Mouse (Mus musculus) T-helper 2 cell (primary cell): ENCODE data around the gene Mga.

Experiments used
- in situ Hi-C: fragments of 300-600 bp; cut with MboI, MseI; formaldehyde crosslinking; loops from one replicate; pipeline ENCODE4 v1.15.1; 2025; ENCODE audit warnings: high pct_unique_total_duplicates

The Mga gene

DNA sequence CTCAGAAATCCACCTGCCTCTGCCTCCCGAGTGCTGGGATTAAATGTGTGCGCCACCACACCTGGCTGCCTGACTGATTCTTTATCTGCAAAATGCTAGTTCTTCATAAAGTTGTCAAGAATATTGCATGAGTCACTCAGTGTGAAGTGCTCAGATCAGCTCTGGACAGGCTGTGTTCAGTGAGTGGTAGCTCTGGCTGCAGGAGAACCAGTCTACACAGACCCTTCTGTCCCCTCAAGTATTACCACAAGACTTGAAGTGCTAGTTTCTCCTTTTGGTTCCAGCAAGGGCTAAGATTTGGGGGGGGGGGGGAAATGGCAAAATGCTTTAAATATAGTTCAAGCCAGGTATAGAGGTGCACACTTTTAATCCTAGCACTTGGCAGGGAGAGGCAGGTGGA lies 90.4 kb downstream of the Mga start:
- in situ Hi-C loops, result no loop called here

DNA sequence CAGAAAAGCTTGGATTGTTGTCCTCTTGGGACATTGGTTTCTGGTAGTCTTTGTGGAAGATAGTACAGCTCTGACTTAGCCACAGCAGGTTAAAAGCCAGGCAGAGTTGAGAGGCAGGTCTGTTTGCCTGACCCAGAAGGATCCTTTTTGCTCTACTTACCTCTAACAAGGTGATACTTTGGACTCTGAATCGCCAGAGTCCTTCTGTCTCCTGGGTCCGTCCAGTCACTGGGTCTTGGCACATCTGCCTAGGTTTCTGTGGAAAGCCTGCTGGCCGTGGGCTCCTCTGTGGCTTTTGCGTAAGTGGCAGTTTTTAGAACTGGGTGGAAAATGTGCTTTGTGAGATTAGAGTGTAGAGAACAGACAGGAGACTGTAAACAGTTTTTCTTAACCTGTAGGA lies 91.9 kb downstream of the Mga start:
- in situ Hi-C loops, result no loop called here

GRCm38 (mm10) chr2:119990881-119991280 lies 93.9 kb downstream of the Mga start:
- in situ Hi-C loops, result no loop called here

GRCm38 (mm10) chr2:119992349-119992748 lies 95.3 kb downstream of the Mga start:
- in situ Hi-C loops, result no loop called here

DNA sequence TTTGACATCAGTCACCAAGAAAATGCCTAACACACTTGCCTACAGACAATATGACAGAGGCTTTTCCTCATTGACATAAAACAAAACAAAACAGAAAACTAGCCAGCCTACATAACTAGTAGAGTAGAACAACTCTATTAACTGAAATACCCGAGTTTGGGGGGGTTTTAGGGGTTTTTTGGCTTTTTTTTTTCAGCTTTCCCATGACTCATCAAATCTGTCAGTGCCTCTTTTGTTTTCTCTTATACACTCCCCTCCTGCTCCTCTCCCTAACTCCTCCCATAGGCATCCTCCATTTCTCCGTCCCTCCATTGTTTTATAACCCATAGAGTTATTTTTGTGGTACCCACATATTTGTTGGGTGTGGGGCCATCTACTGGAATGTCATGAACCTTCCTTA lies 96.5 kb downstream of the Mga start:
- in situ Hi-C loops, result no loop called here

DNA sequence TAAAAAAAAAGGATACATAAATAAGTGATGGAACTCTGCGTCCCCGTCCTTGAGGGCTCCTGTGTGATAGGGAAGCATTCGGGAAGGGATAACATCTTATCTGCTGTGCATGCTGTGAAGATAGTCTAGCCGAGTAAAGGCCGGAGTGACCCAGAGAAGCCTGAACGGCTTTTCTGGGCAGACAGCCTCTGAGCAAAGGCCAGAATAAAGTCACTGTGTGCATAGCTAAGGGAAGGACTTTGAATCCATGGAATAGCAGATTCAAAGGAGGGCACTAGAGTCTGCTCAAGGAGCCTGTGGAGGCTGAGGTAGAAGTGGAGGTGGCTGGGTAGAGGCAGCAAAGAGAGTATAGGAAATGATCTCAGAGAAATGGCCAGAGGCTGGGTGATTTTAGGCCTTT lies 97.8 kb downstream of the Mga start:
- in situ Hi-C loops, result no loop called here

DNA sequence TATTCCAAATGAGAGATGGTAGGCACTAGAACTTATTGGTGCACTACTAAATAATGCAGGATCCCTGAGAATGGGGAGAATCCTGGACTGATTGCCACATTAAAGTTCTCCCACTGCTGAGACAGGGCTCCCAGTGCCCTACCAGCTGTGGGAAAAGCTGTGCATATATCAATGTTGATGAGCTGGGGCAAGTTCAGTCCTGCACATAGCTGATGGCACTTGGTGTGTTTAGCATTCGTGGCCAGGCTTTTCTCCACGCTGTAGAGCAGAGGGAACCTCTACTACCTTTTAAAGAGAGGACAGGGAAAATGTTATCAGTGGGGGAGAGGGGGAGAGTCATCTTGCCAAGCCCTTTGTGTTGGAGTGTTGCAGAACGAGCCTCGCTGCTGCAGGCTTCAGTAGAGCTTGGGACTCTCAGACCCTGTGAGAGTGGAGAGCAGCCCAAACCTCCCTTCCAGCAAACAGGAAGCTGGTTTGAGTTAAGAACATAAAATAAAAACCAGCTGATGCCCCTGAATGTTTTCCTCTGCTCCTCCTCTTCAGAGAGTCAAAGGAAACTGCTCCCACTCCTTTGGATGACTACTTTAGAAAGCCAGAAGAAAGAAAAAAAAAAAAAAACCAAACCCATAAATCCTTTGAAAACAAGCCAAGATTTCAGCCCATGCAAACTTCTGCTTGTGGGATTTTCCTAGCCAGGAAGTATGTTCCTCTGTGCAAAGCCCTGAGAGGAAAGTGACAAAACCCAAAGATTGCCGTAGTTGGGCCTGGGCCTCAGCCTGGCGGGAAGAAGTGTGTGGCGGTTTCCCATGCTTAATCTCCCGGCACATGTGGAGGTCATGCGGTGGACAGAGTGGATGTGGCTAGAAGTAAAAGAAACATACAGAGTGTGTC lies 98.6 kb downstream of the Mga start:
- in situ Hi-C loops, result no loop called here

DNA sequence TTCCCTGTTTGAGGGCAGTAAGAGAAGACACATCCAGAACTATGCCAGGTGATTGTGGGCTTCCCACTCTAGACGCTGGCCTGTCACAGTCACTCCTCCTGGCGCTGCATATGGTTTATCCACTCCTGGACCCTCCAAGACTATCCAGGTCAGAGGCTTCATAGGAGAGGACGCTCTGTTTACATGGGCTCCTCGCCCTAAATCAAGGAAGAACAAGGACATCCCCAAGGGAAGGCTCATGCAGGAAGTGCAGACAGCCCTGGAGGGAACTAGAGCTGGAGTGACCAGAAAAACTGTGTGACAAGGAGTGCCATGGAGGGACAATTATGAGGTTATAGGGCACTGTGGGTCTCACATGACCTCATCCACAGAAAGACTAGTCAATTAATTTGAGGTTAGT lies 100.3 kb downstream of the Mga start:
- in situ Hi-C loops, result no loop called here

DNA sequence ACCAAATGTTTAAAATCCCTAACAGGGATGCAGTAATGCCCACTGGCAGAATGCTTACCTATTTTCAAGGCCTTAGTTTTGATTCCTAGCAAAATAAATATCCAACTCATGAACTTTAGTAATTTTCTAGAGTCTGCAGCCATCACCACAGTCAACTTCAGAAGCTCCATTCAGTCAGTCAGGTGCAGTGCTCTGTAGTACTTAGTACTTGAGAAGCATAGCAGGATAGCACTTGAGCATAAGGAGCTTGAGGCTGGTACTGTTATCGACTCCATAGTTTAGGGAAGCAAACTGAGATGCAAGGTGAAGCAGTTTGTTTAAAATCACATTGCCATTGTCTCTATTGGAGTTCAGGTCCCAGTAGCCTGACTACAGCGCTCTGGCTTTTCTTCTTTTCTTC lies 102.7 kb downstream of the Mga start:
- in situ Hi-C loops, result no loop called here

DNA sequence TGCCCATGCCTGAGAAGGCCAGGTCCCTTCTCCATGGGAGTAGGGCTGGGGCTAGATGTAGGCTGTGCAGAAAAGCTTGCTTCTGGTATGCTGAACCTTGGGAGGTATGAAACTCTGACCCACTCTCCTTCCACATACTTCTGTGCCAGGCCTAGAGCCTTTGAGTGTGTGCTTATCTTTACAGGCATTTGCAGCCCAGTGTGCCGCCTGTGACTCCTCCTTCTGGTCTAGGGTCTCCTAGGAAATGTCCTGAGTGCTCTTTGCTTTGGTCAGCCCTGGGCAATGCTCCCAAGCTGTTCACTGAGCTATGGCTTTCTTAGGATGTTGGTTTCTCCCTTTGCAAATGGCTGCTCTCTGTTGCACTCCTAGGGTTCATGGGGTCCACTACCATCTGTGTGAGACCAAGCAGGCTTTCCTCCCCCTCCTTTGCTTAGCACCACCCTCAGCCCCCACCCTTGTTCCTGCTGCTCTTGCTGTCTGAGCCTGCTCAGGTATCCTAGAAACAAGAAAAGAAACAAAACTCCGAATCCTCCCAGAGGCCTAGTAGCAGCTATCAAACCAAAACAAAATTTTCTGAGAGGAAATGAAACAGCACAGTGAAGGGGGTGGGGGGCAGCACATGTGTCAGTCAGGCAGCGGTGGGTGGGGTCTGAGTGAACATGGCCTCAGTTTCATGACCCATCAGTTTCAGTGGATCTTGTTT lies 104.0 kb downstream of the Mga start:
- in situ Hi-C loops, result no loop called here

- in situ Hi-C loops, result no loop called here
Measured at GRCm38 (mm10) chr2:120001956-120002355, 104.9 kb downstream of the Mga start.

- in situ Hi-C loops, result no loop called here
Measured at GRCm38 (mm10) chr2:120003970-120004369, 106.9 kb downstream of the Mga start.

DNA sequence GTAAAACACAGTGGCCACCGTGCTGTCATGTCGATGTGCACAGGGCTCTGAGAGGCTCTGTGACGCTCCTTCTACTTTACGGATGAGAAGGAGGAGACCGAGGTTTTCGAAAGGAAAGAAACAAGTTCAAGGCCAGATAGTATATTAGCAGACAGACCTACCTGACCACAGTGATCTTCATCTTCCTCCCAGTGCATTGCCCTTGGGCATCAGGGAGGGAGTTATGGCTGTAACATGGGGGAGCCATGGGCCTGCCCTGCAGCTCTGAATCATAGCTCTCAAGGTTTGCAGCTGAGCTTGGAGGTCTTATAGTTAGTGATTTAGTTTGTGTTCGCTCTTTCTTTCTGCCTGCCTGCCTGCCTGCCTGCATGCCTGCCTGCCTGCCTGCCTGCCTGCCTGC lies 109.7 kb downstream of the Mga start:
- in situ Hi-C loops, result loop anchor here (5.0 kb wide), 1 partner anchor 34 kb away; the partner anchor contains the start of gene Mapkbp1

GRCm38 (mm10) chr2:120007680-120008210 lies 110.7 kb downstream of the Mga start:
- in situ Hi-C loops, result loop anchor here (5.0 kb wide), 1 partner anchor 35 kb away; the partner anchor contains the start of gene Mapkbp1

- in situ Hi-C loops, result loop anchor here (5.0 kb wide), 1 partner anchor 36 kb away; the partner anchor contains the start of gene Mapkbp1
Measured at GRCm38 (mm10) chr2:120008672-120009071, 111.6 kb downstream of the Mga start.

GRCm38 (mm10) chr2:120011462-120012200 lies 114.6 kb downstream of the Mga start:
- in situ Hi-C loops, result no loop called here

DNA sequence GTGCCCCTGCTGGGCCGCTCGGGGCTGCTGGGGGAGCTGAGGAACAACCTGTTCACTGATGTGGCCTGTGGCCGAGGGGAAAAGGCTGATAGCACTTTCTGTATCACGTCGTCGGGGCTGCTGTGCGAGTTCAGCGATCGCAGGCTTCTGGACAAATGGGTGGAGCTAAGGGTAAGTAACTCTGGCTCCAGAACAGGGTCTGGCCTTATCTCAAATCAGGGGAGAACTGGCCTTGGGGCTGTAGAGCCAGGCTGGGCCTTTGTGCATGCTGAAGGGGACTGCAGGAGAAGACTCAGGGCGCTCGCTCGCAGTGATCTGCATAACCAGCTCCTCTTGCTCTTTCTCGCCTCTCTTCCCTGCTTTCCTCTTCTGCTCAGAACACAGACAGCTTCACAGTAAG lies 115.9 kb downstream of the Mga start:
- in situ Hi-C loops, result no loop called here

DNA sequence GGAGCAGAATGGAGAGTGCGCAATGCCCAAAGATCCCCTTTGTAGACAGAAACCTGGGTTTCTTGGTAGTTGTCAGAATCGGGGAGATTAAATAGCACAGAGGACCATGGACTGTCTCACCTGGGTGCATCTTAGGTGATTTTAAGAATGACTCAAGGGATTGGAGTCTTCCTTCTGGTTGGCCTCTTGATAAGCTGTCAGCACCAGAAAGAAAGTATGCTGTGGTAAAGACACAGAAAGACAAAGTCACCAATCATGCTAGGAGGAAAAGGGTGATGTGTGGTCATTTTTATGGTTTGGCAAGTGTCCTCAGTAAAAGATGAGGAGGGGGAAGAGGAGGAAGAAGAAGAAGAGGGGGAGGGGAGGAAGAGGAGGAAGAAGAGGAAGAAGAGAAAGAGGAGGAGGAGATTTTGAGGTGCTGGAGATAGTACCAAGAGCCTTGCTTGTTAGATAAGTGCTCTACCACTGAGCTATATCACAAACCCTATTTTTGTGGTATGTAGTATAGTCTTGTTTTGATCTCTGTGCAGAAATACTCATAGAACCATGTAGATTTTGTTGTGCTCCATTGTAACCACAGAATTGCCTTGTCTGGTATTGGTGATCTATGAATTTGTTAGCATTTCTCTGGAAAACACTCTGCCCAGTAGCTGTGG lies 116.9 kb downstream of the Mga start:
- in situ Hi-C loops, result no loop called here

GRCm38 (mm10) chr2:120015882-120016281 lies 118.9 kb downstream of the Mga start:
- in situ Hi-C loops, result no loop called here

GRCm38 (mm10) chr2:120017599-120017998 lies 120.6 kb downstream of the Mga start:
- in situ Hi-C loops, result no loop called here
